Mouse (Mus musculus) stomach, embryonic 14.5 days (tissue): Measurements from ENCODE around the gene Gm28308. TPM values are rescaled to one million over a fixed set of nuclear protein-coding genes. Genes with fewer than 3 reads are reported as not detected.

Experiments
- ATAC-seq: fragments of 200-750 bp; cut with Nextera tagmentation; 2 replicates; pipeline ENCODE4 v1.8.0; 2017; ENCODE audit warnings: low read depth, moderate TSS enrichment; ENCODE audit not compliant: insufficient number of reproducible peaks, insufficient read depth, low FRiP score
- H3K27ac ChIP-seq: fragments of 300-500 bp; sonication (generic); 2 replicates; pipeline ENCODE4 v1.5.1; 2014; ENCODE audit warnings: mild to moderate bottlenecking, low read length, moderate library complexity, mixed read lengths
- H3K27me3 ChIP-seq: fragments of 300-500 bp; sonication (generic); 2 replicates; pipeline ENCODE4 v1.6.1; 2014; ENCODE audit warnings: low read length, control low read depth, mixed read lengths; ENCODE audit not compliant: control insufficient read depth, insufficient read depth
- H3K36me3 ChIP-seq: fragments of 300-500 bp; sonication (generic); 2 replicates; pipeline ENCODE4 v1.6.1; 2014; ENCODE audit warnings: mild to moderate bottlenecking, control low read depth, low read length, moderate library complexity, mixed read lengths; ENCODE audit not compliant: control insufficient read depth, insufficient read depth
- H3K4me1 ChIP-seq: fragments of 300-500 bp; sonication (generic); 2 replicates; pipeline ENCODE4 v1.6.1; 2014; ENCODE audit warnings: low read length, control low read depth, mixed read lengths; ENCODE audit not compliant: control insufficient read depth, insufficient read depth
- H3K4me2 ChIP-seq: fragments of 300-500 bp; sonication (generic); replicated peaks from 2 replicates; pipeline ENCODE4 v1.6.1; 2014; ENCODE audit warnings: low read depth, low read length, control low read depth
- H3K4me3 ChIP-seq: fragments of 300-500 bp; sonication (generic); 2 replicates; pipeline ENCODE4 v1.5.1; 2014; ENCODE audit warnings: low read depth, low read length, control low read depth
- H3K9ac ChIP-seq: fragments of 300-500 bp; sonication (generic); replicated peaks from 2 replicates; pipeline ENCODE4 v1.6.1; 2014; ENCODE audit warnings: low read depth, mild to moderate bottlenecking, control low read depth, low read length, moderate library complexity, mixed read lengths
- H3K9me3 ChIP-seq: fragments of 300-500 bp; sonication (generic); 2 replicates; pipeline ENCODE4 v1.6.1; 2016; ENCODE audit warnings: low read depth, low read length, control low read depth; ENCODE audit not compliant: control insufficient read depth
- WGBS: fragments of 180-500 bp; shearing (Covaris S2); extraction: QIAGEN DNeasy Blood & Tissue Kit; methylation state at CpG from one replicate; pipeline ENCODE4 v1.1.7; 2014; 5-methylcytosine and 5-hydroxymethylcytosine counted together
- polyA plus RNA-seq: library from polyadenylated mRNA; unstranded; fragments of >200 nt; fragmentation: Nextera tagmentation; extraction: Ambion mirVana; gene quantifications from 2 replicates; pipeline ENCODE4 v1.2.1, GENCODE M21; 2014

Gm28308 gene
- polyA plus RNA-seq, 1 experiment from 2014 or later: not detected

DNA sequence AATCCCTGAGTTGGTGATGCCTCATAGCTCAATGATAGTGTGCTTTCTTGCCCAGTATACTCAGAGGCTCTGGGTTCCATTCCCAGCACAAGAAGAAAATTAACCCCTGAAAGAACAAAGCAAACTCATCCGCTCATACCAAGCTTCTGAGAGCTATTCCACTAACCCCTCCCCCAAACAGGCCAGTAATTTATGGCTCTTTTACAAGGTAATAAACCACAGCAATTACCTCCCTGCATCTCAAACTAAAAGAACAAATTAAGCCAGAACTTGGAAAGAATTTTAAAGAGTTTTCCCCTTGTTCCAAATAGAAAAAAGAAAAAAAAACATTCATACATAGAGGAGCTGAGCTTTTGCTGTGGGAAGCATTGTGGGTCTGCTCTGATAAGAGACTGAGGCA lies 30.3 kb downstream of the Gm28308 start:
- peaks cover 71% of the 10 kb centered on the region for H3K4me1 ChIP-seq
- peak overlapping the region; percentile 98 for H3K27ac ChIP-seq
- no peak overlapping the region for H3K9ac ChIP-seq
- peaks cover 5% of the 10 kb centered on the region; the same call in 1 of the 2 replicates for H3K36me3 ChIP-seq
- no peak overlapping the region for H3K4me3 ChIP-seq
- no peaks in the 10 kb centered on the region for H3K27me3 ChIP-seq
- peak overlapping the region; percentile 8; the same call in 1 of the 2 replicates for H3K4me2 ChIP-seq
- WGBS: 69% methylated on average over 1 of the region's 1 CpGs
- ATAC-seq: no peak
- H3K9me3 ChIP-seq: no peaks in the 10 kb centered on the region

DNA sequence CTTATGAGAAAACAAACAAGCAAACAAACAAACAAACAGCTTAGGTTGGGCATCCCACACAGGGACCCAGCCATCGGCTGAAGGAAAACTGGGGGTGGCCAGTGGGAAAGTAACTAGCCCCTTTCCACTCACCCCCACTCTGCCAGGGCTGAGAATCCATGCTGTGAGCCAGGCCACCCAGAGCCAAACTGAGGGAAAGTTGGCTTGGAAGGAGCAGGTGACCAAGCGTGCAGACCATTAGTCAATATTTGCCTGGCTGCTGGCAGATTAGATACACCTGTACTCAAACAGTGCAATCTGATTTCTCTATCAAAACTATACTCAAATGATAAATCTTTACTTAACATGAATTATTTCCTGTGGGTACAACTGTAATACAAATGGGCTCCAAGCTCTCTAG lies 31.1 kb downstream of the Gm28308 start:
- Histone ChIP-seq H3K27me3 (no peaks in the 10 kb centered on the region), H3K9me3 (no peaks in the 10 kb centered on the region), H3K4me2 (no peak overlapping the region), H3K27ac (peak overlapping the region; percentile 98), H3K4me3 (no peak overlapping the region), H3K4me1 (peaks cover 63% of the 10 kb centered on the region), H3K9ac (no peak overlapping the region), H3K36me3 (peaks cover 5% of the 10 kb centered on the region; the same call in 1 of the 2 replicates)
- ATAC-seq: no peak
- WGBS: 38% methylated on average over 2 of the region's 2 CpGs

DNA sequence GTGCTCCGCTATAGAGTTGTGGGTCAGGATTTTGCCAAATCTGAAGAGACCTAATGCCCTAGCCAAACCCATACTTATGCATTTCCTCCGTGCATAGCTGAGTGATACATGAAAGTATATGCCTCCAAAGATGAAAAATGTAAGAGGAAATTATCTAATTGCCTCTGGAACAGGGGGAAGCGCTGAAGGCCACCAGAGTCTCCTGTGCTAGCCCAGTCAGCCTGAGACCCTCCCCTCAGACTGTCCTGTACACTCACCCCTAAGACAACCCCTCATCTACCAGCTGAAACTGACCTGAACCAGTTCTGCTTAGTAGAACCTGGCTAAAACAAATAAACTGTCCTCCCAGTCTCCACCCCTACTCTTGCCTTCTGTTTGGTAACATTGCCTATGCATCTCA lies 32.4 kb downstream of the Gm28308 start:
- peak overlapping the region; percentile 79 for H3K9ac ChIP-seq
- H3K9me3 ChIP-seq: no peaks in the 10 kb centered on the region
- peaks cover 3% of the 10 kb centered on the region; the same call in 1 of the 2 replicates for H3K36me3 ChIP-seq
- peaks cover 53% of the 10 kb centered on the region for H3K4me1 ChIP-seq
- no peaks in the 10 kb centered on the region for H3K27me3 ChIP-seq
- no peak for ATAC-seq
- H3K4me3 ChIP-seq: peak overlapping the region; percentile 63
- H3K4me2 ChIP-seq: peak overlapping the region; percentile 61
- WGBS: 26% methylated on average over 3 of the region's 3 CpGs
- peak overlapping the region; percentile 98 for H3K27ac ChIP-seq

DNA sequence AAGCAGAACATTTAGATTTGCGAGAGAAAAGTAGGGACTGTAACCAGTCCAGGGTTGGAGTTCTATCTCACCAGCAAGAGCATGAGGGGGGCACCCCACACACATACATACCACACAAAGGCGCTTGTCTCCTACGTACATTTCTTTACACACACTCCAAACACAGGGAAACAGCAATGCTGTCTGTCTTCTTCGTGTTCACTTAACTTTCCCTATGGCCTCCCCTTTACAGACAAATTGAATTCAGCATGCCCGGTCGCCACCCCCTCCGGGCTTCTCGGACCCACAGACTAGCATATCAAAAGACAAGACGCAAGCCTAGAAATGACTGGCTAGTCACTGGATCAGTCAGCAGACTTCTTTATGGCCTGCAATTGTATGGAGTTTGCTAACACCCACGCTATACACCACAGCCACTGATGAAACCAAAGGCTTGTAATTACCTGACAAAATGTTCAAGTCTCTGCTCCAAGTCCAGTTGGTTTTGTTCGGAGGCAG lies 32.9 kb downstream of the Gm28308 start:
- H3K36me3 ChIP-seq: peaks cover 3% of the 10 kb centered on the region; the same call in 1 of the 2 replicates
- H3K4me2 ChIP-seq: peak overlapping the region; percentile 61
- H3K4me1 ChIP-seq: peaks cover 49% of the 10 kb centered on the region
- no peak for ATAC-seq
- peak overlapping the region; percentile 63 for H3K4me3 ChIP-seq
- WGBS: 12% methylated on average over 11 of the region's 11 CpGs
- H3K9ac ChIP-seq: peak overlapping the region; percentile 79
- no peaks in the 10 kb centered on the region for H3K27me3 ChIP-seq
- H3K27ac ChIP-seq: peak overlapping the region; percentile 98
- no peaks in the 10 kb centered on the region for H3K9me3 ChIP-seq

DNA sequence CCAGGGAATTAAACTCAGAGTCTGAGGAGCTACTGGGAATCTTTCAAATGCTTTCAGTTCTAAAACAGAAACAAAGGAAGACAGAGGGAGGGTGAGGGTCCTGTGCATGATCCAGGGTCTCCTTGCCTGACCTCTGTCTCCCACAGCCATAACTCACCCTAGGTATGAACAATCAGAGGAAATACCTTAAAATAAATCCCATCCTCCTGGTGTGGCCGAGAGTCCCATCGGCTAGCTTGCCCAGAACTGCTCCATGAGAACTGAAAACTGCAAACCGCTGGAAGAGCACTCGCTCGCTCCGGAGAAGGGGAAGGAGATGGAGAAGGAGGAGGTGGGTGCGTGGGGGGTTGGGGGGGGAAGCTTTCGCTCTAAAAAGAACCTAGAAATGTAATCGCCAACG lies 33.4 kb downstream of the Gm28308 start:
- peak overlapping the region; percentile 63 for H3K4me3 ChIP-seq
- no peak for ATAC-seq
- peak overlapping the region; percentile 79 for H3K9ac ChIP-seq
- H3K4me1 ChIP-seq: peaks cover 43% of the 10 kb centered on the region
- no peaks in the 10 kb centered on the region for H3K9me3 ChIP-seq
- H3K4me2 ChIP-seq: peak overlapping the region; percentile 61
- peaks cover 3% of the 10 kb centered on the region; the same call in 1 of the 2 replicates for H3K36me3 ChIP-seq
- H3K27ac ChIP-seq: peak overlapping the region; percentile 98
- 5% methylated on average over 10 of the region's 10 CpGs for WGBS
- no peaks in the 10 kb centered on the region for H3K27me3 ChIP-seq

DNA sequence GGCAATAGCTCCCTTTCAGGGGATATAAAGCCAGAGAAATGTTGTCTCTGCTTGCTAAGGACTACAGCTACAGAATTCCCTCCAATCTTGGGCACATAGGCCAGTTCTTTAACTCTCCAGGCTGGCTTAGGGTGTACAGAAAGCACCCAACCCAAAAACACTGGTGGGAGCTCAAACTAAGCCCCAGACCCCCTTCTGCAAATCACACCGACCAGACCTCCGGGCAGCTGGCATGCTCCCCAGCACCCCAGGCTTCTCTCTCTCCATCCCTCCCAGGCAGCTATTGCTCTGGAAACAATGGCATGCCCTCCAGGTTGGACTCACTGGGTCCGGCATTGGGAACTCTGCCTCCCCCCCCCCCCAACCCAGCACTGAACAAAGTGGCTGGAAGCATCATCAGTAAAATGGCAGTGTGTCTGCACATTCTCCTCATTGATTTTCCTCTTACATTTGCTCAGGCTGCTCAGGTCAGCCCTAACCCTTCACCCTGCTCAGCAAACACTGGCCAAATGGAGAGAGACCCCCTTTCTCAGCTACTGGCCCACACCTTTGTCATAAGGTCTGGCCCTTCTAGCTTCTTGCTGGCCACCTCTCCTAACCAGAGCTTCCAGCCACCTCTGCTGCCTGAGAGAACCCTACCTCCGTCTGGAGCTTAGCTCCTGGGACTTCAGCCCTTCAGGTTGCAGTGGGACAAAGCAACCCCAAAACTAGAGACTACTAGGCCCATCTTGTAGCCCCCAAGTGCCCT lies 34.0 kb downstream of the Gm28308 start:
- H3K27me3 ChIP-seq: no peaks in the 10 kb centered on the region
- H3K4me1 ChIP-seq: peaks cover 37% of the 10 kb centered on the region
- peak overlapping the region; percentile 98 for H3K27ac ChIP-seq
- no peak for ATAC-seq
- WGBS: 12% methylated on average over 4 of the region's 4 CpGs
- H3K4me3 ChIP-seq: peak overlapping the region; percentile 63
- no peaks in the 10 kb centered on the region for H3K9me3 ChIP-seq
- H3K36me3 ChIP-seq: peaks cover 3% of the 10 kb centered on the region; the same call in 1 of the 2 replicates
- H3K9ac ChIP-seq: peak overlapping the region; percentile 79
- H3K4me2 ChIP-seq: peak overlapping the region; percentile 61

DNA sequence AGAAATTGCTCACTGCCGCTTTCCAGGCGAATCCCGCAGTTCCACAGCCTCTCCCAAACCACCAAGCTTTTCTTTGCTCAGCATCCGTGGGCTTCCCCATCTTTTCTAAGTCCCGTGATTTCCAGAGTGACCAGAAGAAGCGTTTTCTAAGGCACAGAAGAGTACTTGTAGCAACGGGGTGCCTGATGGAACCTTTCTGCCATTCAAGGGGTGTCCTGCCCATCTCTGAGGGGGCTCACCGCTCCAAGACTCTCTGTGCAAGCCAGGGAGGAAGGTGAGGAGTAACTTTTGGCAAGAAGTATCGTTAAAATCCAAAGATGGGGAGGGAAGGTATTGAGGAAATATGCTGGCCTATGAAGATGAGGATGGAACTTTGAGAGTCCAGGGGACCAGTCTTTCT lies 35.3 kb downstream of the Gm28308 start:
- no peak for ATAC-seq
- 10% methylated on average over 9 of the region's 9 CpGs for WGBS
- peak overlapping the region; percentile 79 for H3K9ac ChIP-seq

DNA sequence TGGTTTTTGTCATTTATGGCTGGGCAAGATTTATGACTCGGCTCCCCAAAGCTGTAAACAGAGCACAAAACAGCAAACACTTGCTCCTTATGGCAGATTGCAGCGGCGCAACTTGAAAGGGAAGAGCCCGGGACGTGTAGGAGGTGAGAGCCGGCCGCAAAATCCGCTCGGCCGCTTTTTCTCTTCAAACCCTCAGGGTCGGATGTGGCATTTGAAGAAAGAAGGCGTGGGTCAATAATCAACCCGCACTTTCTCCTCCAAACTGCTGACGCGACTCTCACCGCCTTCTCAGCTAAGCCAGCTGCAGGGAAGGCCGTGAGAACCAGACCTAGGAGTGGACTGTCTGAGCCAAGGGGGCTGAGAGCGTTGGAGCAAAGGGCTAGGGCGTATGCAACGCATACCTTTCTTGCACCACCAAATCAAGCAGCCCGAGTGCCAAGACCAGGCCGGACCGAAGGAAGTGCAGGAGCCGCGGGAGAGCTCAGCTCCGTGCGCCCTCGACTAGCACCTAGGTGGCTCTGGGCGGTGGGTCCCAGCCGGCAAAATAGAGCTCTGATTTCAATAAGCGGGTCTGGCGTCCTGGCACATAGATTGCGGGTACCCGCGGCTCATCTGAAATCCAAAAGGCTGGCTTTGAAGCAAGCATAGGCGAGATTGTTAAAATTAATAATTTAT lies 35.9 kb downstream of the Gm28308 start, which contains the start of gene 5730596B20Rik:
TSS of gene 5730596B20Rik (plus strand) at position 438 of the 675 bp plus-strand sequence.
- Histone ChIP-seq H3K4me3 (peak within 1 kb of the TSS; percentile 63), H3K9ac (peak within 1 kb of the TSS; percentile 79), H3K4me1 (peaks cover 21% of the 10 kb centered on the region), H3K4me2 (peak within 1 kb of the TSS; percentile 61), H3K27ac (peak within 1 kb of the TSS; percentile 98), H3K36me3 (no peaks in the 10 kb centered on the region), H3K27me3 (no peaks in the 10 kb centered on the region), H3K9me3 (no peaks in the 10 kb centered on the region)
- ATAC-seq: no peak
- WGBS: 2% methylated on average over 36 of the region's 36 CpGs

More for the DNA sequence above, 35.3 kb downstream of the Gm28308 start:
- Histone ChIP-seq H3K27me3 (no peaks in the 10 kb centered on the region), H3K4me2 (peak overlapping the region; percentile 61), H3K4me1 (peaks cover 24% of the 10 kb centered on the region), H3K27ac (peak overlapping the region; percentile 98), H3K4me3 (peak overlapping the region; percentile 63), H3K9me3 (no peaks in the 10 kb centered on the region), H3K36me3 (no peaks in the 10 kb centered on the region)
